Mouse (Mus musculus) bone marrow, adult 2 months (tissue): ENCODE measurements at regions not wholly inside any gene's neighbourhood (a gene's known extent, or its start where the extent isn't known, plus 50 kb on each side); places are given as distances from the start of the nearest gene placed in this dataset.

Experiments
- H3K27ac ChIP-seq: fragments of 200-500 bp; 2 replicates; pipeline ENCODE4 v1.5.1; 2012; ENCODE audit warnings: low read depth, mild to moderate bottlenecking, control low read depth, inconsistent platforms, low read length; ENCODE audit not compliant: control insufficient read depth, poor library complexity, insufficient read depth
- H3K4me1 ChIP-seq: fragments of 200-500 bp; 2 replicates; pipeline ENCODE4 v1.6.1; 2011; ENCODE audit warnings: low read length; ENCODE audit not compliant: control insufficient read depth, insufficient read depth
- H3K4me3 ChIP-seq: fragments of 200-500 bp; replicated peaks from 2 replicates; pipeline ENCODE3; 2011; ENCODE audit warnings: mild to moderate bottlenecking, low read depth, low read length, control low read depth; ENCODE audit not compliant: control insufficient read depth
- CTCF ChIP-seq: fragments of 200-500 bp; IDR thresholded peaks from 2 replicates; pipeline ENCODE4 v1.5.1; 2011; ENCODE audit warnings: low read length, control low read depth; ENCODE audit not compliant: control insufficient read depth, insufficient read depth
- POLR2A ChIP-seq: fragments of 200-500 bp; IDR thresholded peaks from 2 replicates; pipeline ENCODE4 v1.6.1; 2011; ENCODE audit warnings: low read depth, mild to moderate bottlenecking, control low read depth, low read length, borderline replicate concordance; ENCODE audit not compliant: control insufficient read depth
- WGBS: fragments of 180-500 bp; shearing (Covaris S2); methylation state at CpG from one replicate; pipeline ENCODE4 v1.1.7; 2018; 5-methylcytosine and 5-hydroxymethylcytosine counted together

- Histone ChIP-seq H3K4me3 (no peak overlapping the region), H3K27ac (no peak overlapping the region), H3K4me1 (no peaks in the 10 kb centered on the region)
- 12% methylated on average over 6 of the region's 6 CpGs for WGBS
- TF ChIP-seq CTCF (no peak), POLR2A (no peak)
These were observed 293.6 kb downstream of the Spry2 start for GRCm38 (mm10) chr14:105603047-105603461.

- WGBS = 89% methylated on average over 24 of the region's 24 CpGs
These were observed 296.8 kb downstream of the Spry2 start for GRCm38 (mm10) chr14:105599550-105600453.

GRCm38 (mm10) chr14:105589751-105590150 is 306.9 kb downstream of the Spry2 start:
- 85% methylated on average over 7 of the region's 7 CpGs for WGBS
- Histone ChIP-seq H3K27ac (no peak overlapping the region), H3K4me1 (no peaks in the 10 kb centered on the region), H3K4me3 (no peak overlapping the region)
- TF ChIP-seq CTCF (no peak), POLR2A (no peak)

More at GRCm38 (mm10) chr14:105599550-105600453, 296.8 kb downstream of the Spry2 start:
- H3K4me1 ChIP-seq = no peaks in the 10 kb centered on the region
- no peak overlapping the region for H3K27ac ChIP-seq
- TF ChIP-seq CTCF = no peak
- TF ChIP-seq POLR2A = no peak
- H3K4me3 ChIP-seq = no peak overlapping the region

- no peak overlapping the region for H3K4me3 ChIP-seq
- TF ChIP-seq CTCF = no peak
- TF ChIP-seq POLR2A = no peak
- WGBS = 86% methylated on average over 20 of the region's 20 CpGs
These were observed 307.4 kb downstream of the Spry2 start for GRCm38 (mm10) chr14:105589261-105589660.

GRCm38 (mm10) chr14:105588391-105589163 is 308.0 kb downstream of the Spry2 start:
- Histone ChIP-seq H3K4me3 (no peak overlapping the region), H3K4me1 (no peaks in the 10 kb centered on the region), H3K27ac (no peak overlapping the region)
- 81% methylated on average over 15 of the region's 15 CpGs for WGBS
- TF ChIP-seq POLR2A (no peak), CTCF (no peak)

More at GRCm38 (mm10) chr14:105589261-105589660, 307.4 kb downstream of the Spry2 start:
- H3K27ac ChIP-seq = no peak overlapping the region
- no peaks in the 10 kb centered on the region for H3K4me1 ChIP-seq

- no peaks in the 10 kb centered on the region for H3K4me1 ChIP-seq
- WGBS = 86% methylated on average over 8 of the region's 8 CpGs
- TF ChIP-seq POLR2A (no peak), CTCF (no peak)
- H3K4me3 ChIP-seq = no peak overlapping the region
- no peak overlapping the region for H3K27ac ChIP-seq
These were observed 308.6 kb downstream of the Spry2 start for GRCm38 (mm10) chr14:105588029-105588390.

GRCm38 (mm10) chr14:105584632-105585031 is 312.0 kb downstream of the Spry2 start:
- TF ChIP-seq CTCF = no peak
- TF ChIP-seq POLR2A = no peak
- no peak overlapping the region for H3K4me3 ChIP-seq
- H3K27ac ChIP-seq = no peak overlapping the region
- no peaks in the 10 kb centered on the region for H3K4me1 ChIP-seq
- 17% methylated on average over 3 of the region's 3 CpGs for WGBS

GRCm38 (mm10) chr14:105583497-105583896 is 313.1 kb downstream of the Spry2 start:
- WGBS = 82% methylated on average over 2 of the region's 2 CpGs
- no peak overlapping the region for H3K27ac ChIP-seq
- no peak overlapping the region for H3K4me3 ChIP-seq
- no peaks in the 10 kb centered on the region for H3K4me1 ChIP-seq
- no peak for TF ChIP-seq POLR2A
- no peak for TF ChIP-seq CTCF
